Mouse (Mus musculus) stomach, postnatal 0 days (tissue): ENCODE data around the gene Npc2.

Experiments used
- CTCF ChIP-seq: IDR thresholded peaks from 2 replicates; pipeline ENCODE4 v1.5.1; 2016; ENCODE audit warnings: antibody characterized with exemption, low read depth, mild to moderate bottlenecking, moderate library complexity
- EP300 ChIP-seq: optimal IDR thresholded peaks from 2 replicates; pipeline ENCODE3; 2016; ENCODE audit warnings: antibody characterized with exemption

DNA sequence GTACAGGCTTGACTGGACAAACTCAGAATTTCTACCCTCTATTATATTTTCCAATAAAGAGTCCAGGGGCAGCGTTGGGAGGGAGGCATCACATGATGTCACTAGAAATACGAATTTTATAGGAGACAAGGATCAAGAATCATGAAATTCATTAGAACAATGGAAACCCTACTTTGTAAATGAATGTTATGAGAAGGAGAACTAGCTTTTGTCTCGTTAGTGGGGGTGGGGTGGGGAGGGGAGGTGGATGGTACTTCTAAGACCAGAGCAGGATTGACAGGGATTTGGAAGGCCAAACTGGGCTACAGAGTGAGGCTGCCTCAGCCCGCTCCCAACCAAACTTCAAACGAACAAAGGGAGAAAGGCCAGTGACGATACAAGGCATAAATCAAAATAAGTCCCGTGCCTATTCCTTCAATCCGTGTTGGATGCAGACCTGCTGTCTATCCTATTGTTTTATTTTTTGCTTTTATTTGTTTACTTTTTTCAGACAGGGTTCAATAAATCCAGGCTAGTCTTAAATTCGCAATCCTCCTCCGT, 901 bp downstream of the Npc2 start:
- no peak for TF ChIP-seq CTCF
- no peak for TF ChIP-seq EP300
